23 mouse cellular contexts compared by ENCODE assay signal in the genomic region with DNA sequence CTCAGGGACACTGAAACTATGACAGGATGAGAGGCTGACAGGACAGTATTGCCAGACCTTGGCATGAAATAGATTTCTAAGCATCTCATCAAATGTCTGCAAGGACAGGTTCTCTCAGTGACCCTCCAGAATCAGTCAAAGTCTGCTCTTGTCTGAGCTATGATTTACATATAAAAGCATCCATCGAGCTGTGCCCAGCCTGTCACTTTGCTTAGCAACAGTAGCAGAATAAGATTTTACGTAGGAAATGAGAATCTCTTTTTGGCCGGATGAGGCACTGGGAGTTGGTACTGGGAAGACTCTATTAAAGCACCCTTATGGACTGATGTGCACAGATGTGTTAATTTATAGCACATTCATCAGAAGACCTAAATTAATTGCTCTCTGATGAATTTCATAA.
DNase-seq lines count a peak whose midpoint lies in the region; ATAC-seq lines count a peak whose summit lies in the region.
"Had no signal": no experiment of that assay in that cellular context is flagged by ENCODE, and none has a peak within 500 bp of the region (broad histone marks: within the 10 kb centered on the region; RNA-seq: fewer than 3 reads in every experiment).

No protein-coding gene starts in this region.

- H3K9me3 ChIP-seq in forebrain, embryonic 14.5 days (replicated peaks; ENCODE audit: control insufficient read depth, low read length) = no peaks in the 10 kb centered on the region
- no peaks in the 10 kb centered on the region for H3K9me3 ChIP-seq in midbrain, embryonic 12.5 days
- H3K9me3 ChIP-seq: heart, embryonic 13.5 days; limb, embryonic 12.5 days; liver, embryonic 12.5 days; megakaryocyte, embryonic 14.5 days had no signal

- H3K4me3 ChIP-seq in forebrain, embryonic 14.5 days (ENCODE audit: low read depth, low read length) = no peak overlapping the region
- no peak overlapping the region for H3K4me3 ChIP-seq in midbrain, embryonic 12.5 days
- H3K4me3 ChIP-seq: heart, embryonic 13.5 days; limb, embryonic 12.5 days; liver, embryonic 12.5 days had no signal

- ATAC-seq in forebrain, embryonic 14.5 days = peak; percentile 45; the same call in 1 of the 2 replicates
- ATAC-seq in midbrain, embryonic 12.5 days (ENCODE audit: low FRiP score, low read depth) = 0 out of 2 replicates have a peak, but pooled peaks have one; percentile 10
- ATAC-seq: activated CD4-positive, CD25-positive, alpha-beta regulatory T cell, adult 4 months; inflammation-experienced regulatory T-cells, adult 6 months; liver, embryonic 12.5 days had no signal

- H3K27me3 ChIP-seq in forebrain, embryonic 14.5 days (replicated peaks; ENCODE audit: control insufficient read depth, insufficient read depth, low read length) = 0 out of 2 replicates have a peak, but pooled peaks cover 3% of the 10 kb centered on the region
- peaks cover 6% of the 10 kb centered on the region; the same call in 1 of the 2 replicates for H3K27me3 ChIP-seq in midbrain, embryonic 12.5 days
- H3K27me3 ChIP-seq: heart, embryonic 13.5 days; limb, embryonic 12.5 days; liver, embryonic 12.5 days; megakaryocyte, embryonic 14.5 days had no signal

- DNase-seq in right cerebral cortex, postnatal 10 days (ENCODE audit: low spot score in 2 of 2) = peak; percentile 29 to 42
- DNase-seq in right cerebral cortex, adult 18-20 months = no peak
- peak; percentile 41 for DNase-seq in forebrain, embryonic 14.5 days (ENCODE audit: low spot score)
- no peak for DNase-seq in testis, postnatal 14 days (ENCODE audit: low spot score)
- no peak for DNase-seq in heart, adult 11 months
- no peak for DNase-seq in kidney, postnatal 36 days
- DNase-seq: adrenal gland, postnatal 10 days; cerebellum, adult 11 months; cerebellum, postnatal 14 days; gastrocnemius, postnatal 10 days; heart, adult 18-20 months; kidney, adult 2 months; kidney, postnatal 4 days; lung, adult 2 months; retina, postnatal 1 day had no signal

- no peak overlapping the region for H3K4me2 ChIP-seq in forebrain, embryonic 14.5 days (ENCODE audit: low read length)
- H3K4me2 ChIP-seq in midbrain, embryonic 12.5 days (replicated peaks) = no peak overlapping the region
- H3K4me2 ChIP-seq: heart, embryonic 13.5 days; limb, embryonic 12.5 days; liver, embryonic 12.5 days had no signal

- no peak overlapping the region for H3K9ac ChIP-seq in forebrain, embryonic 14.5 days (ENCODE audit: low read length)
- no peak overlapping the region for H3K9ac ChIP-seq in midbrain, embryonic 12.5 days (replicated peaks)
- H3K9ac ChIP-seq: heart, embryonic 13.5 days; limb, embryonic 12.5 days; liver, embryonic 12.5 days had no signal

- H3K36me3 ChIP-seq in forebrain, embryonic 14.5 days (ENCODE audit: control insufficient read depth, insufficient read depth, low read length) = no peaks in the 10 kb centered on the region
- H3K36me3 ChIP-seq in midbrain, embryonic 12.5 days = no peaks in the 10 kb centered on the region
- H3K36me3 ChIP-seq: heart, embryonic 13.5 days; limb, embryonic 12.5 days; liver, embryonic 12.5 days had no signal

- peaks cover 13% of the 10 kb centered on the region for H3K4me1 ChIP-seq in forebrain, embryonic 14.5 days (ENCODE audit: control insufficient read depth, insufficient read depth, low read length)
- peaks cover 27% of the 10 kb centered on the region for H3K4me1 ChIP-seq in midbrain, embryonic 12.5 days
- H3K4me1 ChIP-seq: liver, embryonic 12.5 days; megakaryocyte, embryonic 14.5 days had no signal

- 9% methylated on average over 3 of the region's 3 CpGs for WGBS in forebrain, embryonic 14.5 days
- 15% methylated on average over 3 of the region's 3 CpGs for WGBS in midbrain, embryonic 12.5 days

- no peak overlapping the region for H3K27ac ChIP-seq in forebrain, embryonic 14.5 days (ENCODE audit: low read depth, low read length)
- no peak overlapping the region for H3K27ac ChIP-seq in midbrain, embryonic 12.5 days (replicated peaks)
- H3K27ac ChIP-seq: heart, embryonic 13.5 days; limb, embryonic 12.5 days; liver, embryonic 12.5 days; stomach, postnatal 0 days had no signal

Comparison
In these comparisons a context has a peak if more than half of its experiments do, and no peak if none do; other contexts are left out.
1. DNase-seq: peak in right cerebral cortex, postnatal 10 days (2 of 2) and forebrain, embryonic 14.5 days (single experiment); none in right cerebral cortex, adult 18-20 months (single experiment), testis, postnatal 14 days (single experiment), heart, adult 11 months (single experiment) and kidney, postnatal 36 days (0 of 2).